Mouse (Mus musculus) bone marrow macrophage, adult 2 months (primary cell): ENCODE results near the gene Sipa1l3.

Experiments used
- CTCF ChIP-seq: IDR thresholded peaks from 2 replicates; pipeline ENCODE4 v1.5.1; 2012; ENCODE audit warnings: low read depth, mild to moderate bottlenecking, low read length, moderate library complexity
- POLR2A ChIP-seq: IDR thresholded peaks from 2 replicates; pipeline ENCODE4 v1.6.1; 2012; ENCODE audit warnings: mild to moderate bottlenecking, low read depth, low read length, borderline replicate concordance

DNA sequence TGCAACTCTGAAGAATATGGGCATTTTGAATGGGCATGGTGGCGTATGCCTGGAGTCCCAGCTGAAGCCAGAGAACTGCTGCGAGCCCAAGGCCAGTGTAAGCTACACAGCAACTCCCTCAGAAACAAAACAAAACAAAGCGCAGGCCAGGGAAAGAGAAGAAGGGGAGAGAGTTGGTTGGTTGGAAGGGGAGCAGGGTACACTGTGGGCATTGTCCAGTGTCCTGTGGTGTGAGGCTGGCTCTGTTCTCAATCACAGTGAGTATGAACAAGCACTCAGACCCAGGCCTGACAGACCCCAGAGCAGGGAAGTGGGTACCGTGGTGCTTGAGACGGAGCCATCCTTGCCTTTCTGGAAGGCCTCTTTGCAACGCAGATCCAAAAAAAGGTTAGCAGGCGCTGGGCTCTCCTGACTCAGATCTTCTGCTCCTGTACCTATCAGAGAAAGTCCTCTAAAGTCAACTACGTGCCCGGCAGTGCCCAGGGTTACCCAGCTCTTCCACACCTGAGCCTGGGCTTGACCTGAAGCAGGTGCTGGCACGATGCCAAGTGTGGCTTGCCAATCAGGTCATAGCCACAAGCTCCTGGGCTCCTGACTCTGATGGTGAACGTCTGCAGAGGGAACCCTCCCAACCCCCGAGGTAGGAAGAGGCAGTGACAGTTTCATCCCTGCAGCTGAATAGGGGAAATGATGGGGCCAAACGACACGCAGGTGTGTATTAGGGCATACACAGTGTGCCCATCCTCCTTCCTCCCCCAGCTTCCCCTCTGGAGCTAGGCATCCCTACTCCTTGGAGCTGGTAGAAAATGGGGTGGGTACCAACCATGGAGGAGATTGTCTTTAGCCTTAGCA lies 59.3 kb downstream of the Sipa1l3 start:
- TF ChIP-seq CTCF (no peak), POLR2A (no peak)
